Mouse (Mus musculus) lung, embryonic 14.5 days (tissue): ENCODE measurements at regions not wholly inside any gene's neighbourhood (a gene's known extent, or its start where the extent isn't known, plus 50 kb on each side); places are given as distances from the start of the nearest gene placed in this dataset.

Experiments used
- ATAC-seq: fragments of 200-750 bp; cut with Nextera tagmentation; 2 replicates; pipeline ENCODE4 v1.8.0; 2017; ENCODE audit warnings: mild to moderate bottlenecking, moderate TSS enrichment, moderate library complexity; ENCODE audit not compliant: insufficient read depth
- DNase-seq: peaks from one replicate; pipeline ENCODE4 v3.0.0-alpha.2; 2015
- H3K27ac ChIP-seq: fragments of 300-500 bp; sonication (generic); 2 replicates; pipeline ENCODE4 v1.5.1; 2014; ENCODE audit warnings: low read depth, mild to moderate bottlenecking, moderate library complexity
- H3K27me3 ChIP-seq: fragments of 300-500 bp; sonication (generic); 2 replicates; pipeline ENCODE4 v1.6.1; 2014; ENCODE audit warnings: low read length, control low read depth; ENCODE audit not compliant: insufficient read depth
- H3K36me3 ChIP-seq: fragments of 300-500 bp; sonication (generic); 2 replicates; pipeline ENCODE4 v1.6.1; 2014; ENCODE audit warnings: control low read depth; ENCODE audit not compliant: insufficient read depth
- H3K4me1 ChIP-seq: fragments of 300-500 bp; sonication (generic); 2 replicates; pipeline ENCODE4 v1.6.1; 2014; ENCODE audit warnings: antibody characterized with exemption, control low read depth; ENCODE audit not compliant: insufficient read depth
- H3K4me2 ChIP-seq: fragments of 300-500 bp; sonication (generic); 2 replicates; pipeline ENCODE4 v1.6.1; 2014; ENCODE audit warnings: mild to moderate bottlenecking
- H3K4me3 ChIP-seq: fragments of 300-500 bp; sonication (generic); 2 replicates; pipeline ENCODE4 v1.5.1; 2014; ENCODE audit warnings: low read depth, low read length
- H3K9ac ChIP-seq: fragments of 300-500 bp; sonication (generic); 2 replicates; pipeline ENCODE4 v1.6.1; 2014
- H3K9me3 ChIP-seq: fragments of 300-500 bp; sonication (generic); 2 replicates; pipeline ENCODE4 v1.6.1; 2016; ENCODE audit warnings: low read depth, low read length, control low read depth
- CTCF ChIP-seq: IDR thresholded peaks from 2 replicates; pipeline ENCODE4 v1.5.1; 2016; ENCODE audit warnings: antibody characterized with exemption, low read depth
- WGBS: fragments of 180-500 bp; shearing (Covaris S2); extraction: QIAGEN DNeasy Blood & Tissue Kit; methylation state at CpG from one replicate; pipeline ENCODE4 v1.1.7; 2014; 5-methylcytosine and 5-hydroxymethylcytosine counted together

DNA sequence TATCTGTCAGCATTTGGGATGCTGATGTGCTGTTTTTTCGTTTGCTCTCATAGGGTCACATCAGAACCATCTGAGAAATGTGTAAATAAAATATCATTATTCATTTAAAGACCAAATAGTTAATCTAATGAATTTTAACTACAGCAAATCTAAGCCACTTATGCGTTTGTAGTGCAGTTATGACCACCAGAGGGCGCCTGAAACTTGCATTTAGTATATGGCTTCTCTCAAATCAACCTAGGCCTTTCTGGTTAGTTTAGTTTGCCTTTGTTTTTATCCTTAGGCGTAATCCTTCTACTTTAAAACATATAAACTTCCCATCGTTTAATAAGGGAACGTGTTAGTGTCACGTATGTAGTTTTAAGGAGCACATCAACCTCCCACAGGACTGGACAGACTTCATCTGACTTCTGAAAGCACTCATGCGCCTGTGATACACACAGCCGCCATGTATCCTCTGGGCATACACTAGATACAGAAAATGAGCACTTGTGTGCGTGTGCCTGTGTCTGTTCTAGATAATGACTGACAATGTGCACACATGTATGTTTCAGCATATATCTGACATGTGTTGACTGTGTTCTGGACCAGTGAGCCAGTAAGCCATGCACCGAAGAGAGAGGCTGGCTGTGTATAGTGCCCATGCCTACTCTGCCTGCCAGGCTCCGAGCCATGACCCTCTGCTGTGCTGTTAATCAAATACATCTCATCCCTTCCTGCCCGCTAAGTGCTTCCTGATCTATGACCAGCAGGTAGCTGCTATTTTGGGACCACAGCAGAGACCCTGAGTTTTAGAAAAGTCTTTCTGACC, 169.4 kb downstream of the Thbs2 start:
- Histone ChIP-seq H3K9ac (no peak overlapping the region), H3K36me3 (no peaks in the 10 kb centered on the region), H3K9me3 (no peaks in the 10 kb centered on the region), H3K27me3 (peaks cover 21% of the 10 kb centered on the region; the same call in 1 of the 2 replicates), H3K27ac (no peak overlapping the region), H3K4me2 (no peak overlapping the region), H3K4me3 (no peak overlapping the region), H3K4me1 (no peaks in the 10 kb centered on the region)
- DNase-seq (peak; percentile 96), ATAC-seq (peak; percentile 58)
- 44% methylated on average over 13 of the region's 13 CpGs for WGBS
- peak; percentile 84 for TF ChIP-seq CTCF

DNA sequence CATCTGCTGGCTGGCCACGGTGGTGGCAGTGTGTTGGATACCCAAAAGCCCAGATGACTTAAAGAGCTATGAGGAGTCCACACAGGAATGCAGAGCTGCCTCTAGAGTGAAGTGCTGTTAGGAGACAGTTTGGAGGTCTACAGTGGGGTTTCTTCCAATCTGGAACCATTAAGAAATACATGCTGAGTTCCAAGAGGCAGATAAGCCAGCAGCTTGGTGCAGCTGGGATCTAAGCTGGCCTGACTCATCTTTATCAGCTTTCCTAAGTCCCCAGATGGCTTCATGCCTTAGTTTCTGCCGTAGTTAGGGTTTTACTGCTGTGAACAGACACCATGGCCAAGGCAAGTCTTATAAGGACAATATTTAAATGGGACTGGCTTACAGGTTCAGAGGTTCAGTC, 172.0 kb downstream of the Thbs2 start:
- ATAC-seq, result no peak
- no peak for DNase-seq
- Histone ChIP-seq H3K9ac (no peak overlapping the region), H3K4me3 (no peak overlapping the region), H3K36me3 (no peaks in the 10 kb centered on the region), H3K4me1 (no peaks in the 10 kb centered on the region), H3K9me3 (no peaks in the 10 kb centered on the region), H3K27me3 (peaks cover 12% of the 10 kb centered on the region; the same call in 1 of the 2 replicates), H3K27ac (no peak overlapping the region), H3K4me2 (no peak overlapping the region)
- 52% methylated on average over 2 of the region's 2 CpGs for WGBS
- TF ChIP-seq CTCF, result no peak

GRCm38 (mm10) chr17:14520565-14520964, 173.5 kb downstream of the Thbs2 start:
- Histone ChIP-seq H3K36me3 (no peaks in the 10 kb centered on the region), H3K4me1 (no peaks in the 10 kb centered on the region), H3K27me3 (0 out of 2 replicates have a peak, but pooled peaks cover 6% of the 10 kb centered on the region), H3K9ac (no peak overlapping the region), H3K9me3 (no peaks in the 10 kb centered on the region), H3K4me2 (no peak overlapping the region), H3K4me3 (no peak overlapping the region), H3K27ac (no peak overlapping the region)
- ATAC-seq (0 out of 2 replicates have a peak, but pooled peaks have one; percentile 37), DNase-seq (peak; percentile 91)
- TF ChIP-seq CTCF, result peak; percentile 89
- 10% methylated on average over 5 of the region's 5 CpGs for WGBS

DNA sequence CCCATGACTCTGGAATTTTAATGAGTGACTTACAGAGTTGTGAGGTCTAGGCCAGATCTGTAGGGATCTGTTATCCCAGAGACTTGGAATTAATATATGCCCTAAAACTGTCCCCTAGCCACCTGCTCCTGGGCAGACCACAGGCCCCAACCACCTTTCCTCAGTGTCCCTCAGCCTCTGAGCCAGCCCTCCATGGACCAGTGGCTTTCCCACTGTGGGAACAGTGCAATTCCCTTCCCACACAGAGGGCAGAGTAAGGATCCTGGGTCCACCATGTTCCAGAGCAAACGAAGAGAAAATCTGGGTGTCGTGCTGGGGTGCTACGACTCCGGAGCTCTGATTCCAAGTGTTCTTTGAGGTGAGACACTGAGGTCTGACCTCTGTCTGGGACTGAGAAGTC, 174.7 kb downstream of the Thbs2 start:
- no peaks in the 10 kb centered on the region for H3K4me1 ChIP-seq
- DNase-seq, result no peak
- no peak for TF ChIP-seq CTCF
- H3K27ac ChIP-seq, result no peak overlapping the region
- H3K4me3 ChIP-seq, result no peak overlapping the region
- no peaks in the 10 kb centered on the region for H3K36me3 ChIP-seq
- no peak for ATAC-seq
- no peaks in the 10 kb centered on the region for H3K9me3 ChIP-seq
- no peak overlapping the region for H3K4me2 ChIP-seq
- WGBS, result 56% methylated on average over 4 of the region's 4 CpGs
- H3K9ac ChIP-seq, result no peak overlapping the region
- H3K27me3 ChIP-seq, result 0 out of 2 replicates have a peak, but pooled peaks cover 6% of the 10 kb centered on the region

- DNase-seq (no peak), ATAC-seq (no peak)
- H3K9ac ChIP-seq, result no peak overlapping the region
- H3K27me3 ChIP-seq, result 0 out of 2 replicates have a peak, but pooled peaks cover 3% of the 10 kb centered on the region
- H3K36me3 ChIP-seq, result no peaks in the 10 kb centered on the region
- no peak overlapping the region for H3K4me3 ChIP-seq
- H3K9me3 ChIP-seq, result no peaks in the 10 kb centered on the region
- TF ChIP-seq CTCF, result no peak
- H3K4me2 ChIP-seq, result no peak overlapping the region
- H3K4me1 ChIP-seq, result no peaks in the 10 kb centered on the region
- WGBS, result 75% methylated on average over 12 of the region's 12 CpGs
- H3K27ac ChIP-seq, result no peak overlapping the region
These were observed 175.8 kb downstream of the Thbs2 start for GRCm38 (mm10) chr17:14518216-14518615.

DNA sequence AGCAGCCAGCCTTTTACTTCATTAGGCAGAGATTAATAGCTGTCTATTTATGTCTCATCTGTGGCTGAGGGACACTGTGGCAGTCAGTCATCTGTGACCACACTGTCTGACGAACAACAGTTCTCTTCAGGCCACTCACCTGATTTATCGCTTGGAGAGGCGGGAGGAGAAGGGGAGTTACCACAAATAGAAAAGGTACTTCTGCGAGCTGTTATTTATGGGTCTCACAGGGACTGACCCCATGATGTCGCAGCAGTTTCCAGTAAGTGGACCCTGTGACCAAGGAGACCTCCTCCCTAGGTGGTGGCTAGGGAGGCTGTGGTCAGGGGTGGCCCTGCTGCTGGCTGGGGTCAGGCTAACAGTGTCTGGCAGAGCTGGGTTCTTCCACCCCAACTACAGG, 176.7 kb downstream of the Thbs2 start:
- no peaks in the 10 kb centered on the region for H3K9me3 ChIP-seq
- no peak for TF ChIP-seq CTCF
- 71% methylated on average over 5 of the region's 5 CpGs for WGBS
- no peak overlapping the region for H3K4me2 ChIP-seq
- 0 out of 2 replicates have a peak, but pooled peaks cover 3% of the 10 kb centered on the region for H3K27me3 ChIP-seq
- H3K9ac ChIP-seq, result no peak overlapping the region
- H3K36me3 ChIP-seq, result no peaks in the 10 kb centered on the region
- no peak overlapping the region for H3K4me3 ChIP-seq
- H3K4me1 ChIP-seq, result no peaks in the 10 kb centered on the region
- DNase-seq (no peak), ATAC-seq (no peak)
- H3K27ac ChIP-seq, result no peak overlapping the region

- Histone ChIP-seq H3K4me2 (no peak overlapping the region), H3K4me1 (no peaks in the 10 kb centered on the region), H3K36me3 (no peaks in the 10 kb centered on the region), H3K9ac (no peak overlapping the region), H3K4me3 (no peak overlapping the region), H3K27me3 (no peaks in the 10 kb centered on the region), H3K27ac (no peak overlapping the region), H3K9me3 (no peaks in the 10 kb centered on the region)
- DNase-seq, result peak; percentile 85
- peak; percentile 82 for TF ChIP-seq CTCF
- ATAC-seq, result peak; percentile 42; the same call in 1 of the 2 replicates
- 18% methylated on average over 7 of the region's 8 CpGs for WGBS
These were observed 177.9 kb downstream of the Thbs2 start for GRCm38 (mm10) chr17:14516097-14516496.
